8 mouse cellular contexts compared by ENCODE assay signal in genomic region chr12:107010995-107011786, GRCm38 (mm10).
A peak's percentile ranks its signal among the peaks of the same experiment; 100 is the strongest.
DNase-seq lines count a peak whose midpoint lies in the region; ATAC-seq and TF ChIP-seq lines count a peak whose summit lies in the region.

No protein-coding gene starts in this region.

- no peak overlapping the region for H3K27ac ChIP-seq in hindbrain, embryonic 14.5 days
- no peak overlapping the region for H3K27ac ChIP-seq in hindbrain, embryonic 10.5 days
- peak overlapping the region; percentile 4; the same call in 1 of the 2 replicates for H3K27ac ChIP-seq in stomach, embryonic 15.5 days
- no peak overlapping the region for H3K27ac ChIP-seq in cerebellum, adult 2 months (ENCODE audit: insufficient read depth, low read length)

- no peak overlapping the region for H3K9ac ChIP-seq in hindbrain, embryonic 14.5 days
- no peak overlapping the region for H3K9ac ChIP-seq in stomach, embryonic 15.5 days

- no peak for TF ChIP-seq CTCF in cerebellum, adult 2 months (IDR thresholded peaks at IDR 0.05; ENCODE audit: borderline replicate concordance, insufficient read depth, low read depth, low read length)

- WGBS in hindbrain, embryonic 14.5 days: 61% methylated on average over 20 of the region's 20 CpGs
- WGBS in hindbrain, embryonic 10.5 days: 87% methylated on average over 20 of the region's 20 CpGs
- WGBS in stomach, embryonic 15.5 days: 41% methylated on average over 20 of the region's 20 CpGs
- 34% methylated on average over 20 of the region's 20 CpGs for WGBS in cerebellum, adult 2 months

- H3K4me2 ChIP-seq in hindbrain, embryonic 14.5 days (replicated peaks): no peak overlapping the region
- H3K4me2 ChIP-seq in stomach, embryonic 15.5 days: peak overlapping the region; percentile 17; the same call in 1 of the 2 replicates

- H3K4me1 ChIP-seq in hindbrain, embryonic 14.5 days (replicated peaks; ENCODE audit: control insufficient read depth, insufficient read depth, low read length): no peaks in the 10 kb centered on the region
- no peaks in the 10 kb centered on the region for H3K4me1 ChIP-seq in hindbrain, embryonic 10.5 days (replicated peaks)
- H3K4me1 ChIP-seq in stomach, embryonic 15.5 days: no peaks in the 10 kb centered on the region
- H3K4me1 ChIP-seq in cerebellum, adult 2 months (ENCODE audit: control insufficient read depth, insufficient read depth, low read length): peaks cover 9% of the 10 kb centered on the region; the same call in 1 of the 2 replicates

- no peaks in the 10 kb centered on the region for H3K36me3 ChIP-seq in hindbrain, embryonic 14.5 days (replicated peaks; ENCODE audit: control insufficient read depth, insufficient read depth)
- H3K36me3 ChIP-seq in hindbrain, embryonic 10.5 days: no peaks in the 10 kb centered on the region
- H3K36me3 ChIP-seq in stomach, embryonic 15.5 days: no peaks in the 10 kb centered on the region

- ATAC-seq in hindbrain, embryonic 14.5 days (ENCODE audit: low FRiP score): no peak
- no peak for ATAC-seq in stomach, embryonic 15.5 days (ENCODE audit: insufficient read depth, low FRiP score, low read depth)

- no peaks in the 10 kb centered on the region for H3K27me3 ChIP-seq in hindbrain, embryonic 14.5 days (ENCODE audit: control insufficient read depth, insufficient read depth, low read length)
- no peaks in the 10 kb centered on the region for H3K27me3 ChIP-seq in hindbrain, embryonic 10.5 days (ENCODE audit: insufficient read depth, poor library complexity, severe bottlenecking)
- no peaks in the 10 kb centered on the region for H3K27me3 ChIP-seq in stomach, embryonic 15.5 days (replicated peaks)
- no peaks in the 10 kb centered on the region; the same call in 1 of the 2 replicates for H3K27me3 ChIP-seq in cerebellum, adult 2 months (ENCODE audit: control insufficient read depth, insufficient read depth, low read length)

- TF ChIP-seq POLR2A in cerebellum, adult 2 months (IDR thresholded peaks at IDR 0.05; ENCODE audit: borderline replicate concordance, insufficient read depth, low read length): no peak

- no peak overlapping the region for H3K4me3 ChIP-seq in hindbrain, embryonic 14.5 days (replicated peaks; ENCODE audit: low read length)
- H3K4me3 ChIP-seq in hindbrain, embryonic 10.5 days: no peak overlapping the region
- H3K4me3 ChIP-seq in stomach, embryonic 15.5 days (replicated peaks): no peak overlapping the region
- H3K4me3 ChIP-seq in cerebellum, adult 2 months (replicated peaks; ENCODE audit: insufficient read depth, low read depth, low read length): no peak overlapping the region

- H3K9me3 ChIP-seq in hindbrain, embryonic 14.5 days (ENCODE audit: control insufficient read depth, low read length): no peaks in the 10 kb centered on the region
- H3K9me3 ChIP-seq in hindbrain, embryonic 10.5 days: no peaks in the 10 kb centered on the region
- H3K9me3 ChIP-seq in stomach, embryonic 15.5 days: no peaks in the 10 kb centered on the region

- peak; percentile 36 for DNase-seq in hindbrain, embryonic 14.5 days (ENCODE audit: low spot score)
- DNase-seq in hindbrain, embryonic 10.5 days (ENCODE audit: low spot score): no peak
- DNase-seq in urinary bladder, postnatal 14 days (ENCODE audit: low spot score): peak; percentile 19
- DNase-seq in urinary bladder, adult 2 months (ENCODE audit: low spot score): no peak
- DNase-seq in layer of hippocampus, adult 9-11 months: peak; percentile 14
- no peak for DNase-seq in cerebellum, adult 18-20 months
- no peak for DNase-seq in cerebellum, adult 2 months

Comparison
In these comparisons a context has a peak if more than half of its experiments do, and no peak if none do; other contexts are left out.
1. DNase-seq: peak in hindbrain, embryonic 14.5 days (single experiment), urinary bladder, postnatal 14 days (single experiment) and layer of hippocampus, adult 9-11 months (single experiment); none in hindbrain, embryonic 10.5 days (single experiment), urinary bladder, adult 2 months (single experiment), cerebellum, adult 18-20 months (0 of 2) and cerebellum, adult 2 months (0 of 2).